22 mouse cellular contexts compared by ENCODE assay signal in the genomic region with DNA sequence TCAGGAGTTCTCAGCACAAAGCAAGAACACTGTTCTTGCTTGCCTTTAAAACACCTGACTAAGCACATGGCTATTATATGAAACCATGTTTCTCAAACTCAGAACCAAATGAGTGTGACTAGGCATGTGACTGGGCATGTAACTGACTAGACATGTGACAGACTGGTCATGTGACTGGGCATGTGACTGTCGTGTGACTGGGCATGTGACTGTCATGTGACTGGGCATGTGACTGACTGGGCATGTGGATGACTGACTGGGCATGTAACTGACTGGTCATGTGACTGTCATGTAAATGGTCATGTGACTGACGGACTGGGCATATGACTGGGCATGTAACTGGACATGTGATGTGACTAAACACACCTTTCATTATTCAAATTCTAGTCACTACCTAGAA. TPM values are rescaled to one million over a fixed set of nuclear protein-coding genes. Genes with fewer than 3 reads are reported as not detected.
DNase-seq lines count a peak whose midpoint lies in the region; ATAC-seq and TF ChIP-seq lines count a peak whose summit lies in the region.
"Had no signal": no experiment of that assay in that cellular context is flagged by ENCODE, and none has a peak within 500 bp of the region (broad histone marks: within the 10 kb centered on the region; RNA-seq: fewer than 3 reads in every experiment).

No protein-coding gene starts in this region.

- H3K4me3 ChIP-seq in hindbrain, postnatal 0 days (ENCODE audit: low read length) = no peak overlapping the region
- no peak overlapping the region for H3K4me3 ChIP-seq in hindbrain, embryonic 16.5 days (ENCODE audit: low read length)
- H3K4me3 ChIP-seq: embryonic facial prominence, embryonic 10.5 days; heart, embryonic 10.5 days; left cerebral cortex, adult 2 months; limb, embryonic 13.5 days had no signal

- ATAC-seq in hindbrain, postnatal 0 days = no peak
- no peak for ATAC-seq in hindbrain, embryonic 16.5 days
- ATAC-seq in erythroid progenitor cell, adult 5-6 weeks (replicated peaks; ENCODE audit: low FRiP score, poor library complexity, severe bottlenecking) = no peak
- no peak for ATAC-seq in erythroblast, adult 5-6 weeks (replicated peaks; ENCODE audit: low FRiP score, poor library complexity, severe bottlenecking)

- no peak for TF ChIP-seq CTCF in hindbrain, postnatal 0 days (IDR thresholded peaks at IDR 0.05; ENCODE audit: low read depth)
- no peak for TF ChIP-seq CTCF in brain, embryonic 14.5 days (IDR thresholded peaks at IDR 0.05; ENCODE audit: borderline replicate concordance, extremely low read depth, insufficient read depth, insufficient read length)

- H3K4me2 ChIP-seq in hindbrain, postnatal 0 days (ENCODE audit: low read depth, low read length) = no peak overlapping the region
- no peak overlapping the region for H3K4me2 ChIP-seq in hindbrain, embryonic 16.5 days (ENCODE audit: low read length)
- H3K4me2 ChIP-seq: limb, embryonic 13.5 days had no signal

- no peaks in the 10 kb centered on the region for H3K27me3 ChIP-seq in hindbrain, postnatal 0 days (ENCODE audit: insufficient read depth, low read length)
- H3K27me3 ChIP-seq in hindbrain, embryonic 16.5 days (replicated peaks; ENCODE audit: control insufficient read depth, insufficient read depth, low read length) = no peaks in the 10 kb centered on the region
- no peaks in the 10 kb centered on the region for H3K27me3 ChIP-seq in splenic B cell, adult 2 months (ENCODE audit: control insufficient read depth, insufficient read depth, low read length, poor library complexity, severe bottlenecking)
- H3K27me3 ChIP-seq: limb, embryonic 13.5 days had no signal

- no peak overlapping the region for H3K27ac ChIP-seq in hindbrain, postnatal 0 days
- no peak overlapping the region for H3K27ac ChIP-seq in hindbrain, embryonic 16.5 days (ENCODE audit: low read depth, low read length)
- H3K27ac ChIP-seq: embryonic facial prominence, embryonic 10.5 days; heart, embryonic 10.5 days; left cerebral cortex, adult 2 months; limb, embryonic 13.5 days had no signal

- peak; percentile 20 for DNase-seq in hindbrain, postnatal 0 days (ENCODE audit: low spot score)
- DNase-seq in testis, postnatal 14 days (ENCODE audit: low spot score) = peak; percentile 84
- no peak for DNase-seq in testis, postnatal 10 days (ENCODE audit: low spot score)
- peak; percentile 11 for DNase-seq in brain, embryonic 14.5 days (ENCODE audit: low read depth)
- DNase-seq in splenic B cell, adult 2 months (ENCODE audit: low read depth, low spot score) = peak; percentile 53
- DNase-seq: adrenal gland, postnatal 25 days; cerebellum, postnatal 14 days; gastrocnemius, postnatal 14 days; heart, postnatal 14 days; kidney, postnatal 10 days; lung, adult 2 months; lung, postnatal 4 days; right cerebral cortex, postnatal 25 days; thymus, adult 2 months had no signal

- H3K4me1 ChIP-seq in hindbrain, postnatal 0 days (ENCODE audit: insufficient read depth, low read length) = no peaks in the 10 kb centered on the region
- no peaks in the 10 kb centered on the region for H3K4me1 ChIP-seq in hindbrain, embryonic 16.5 days (ENCODE audit: control insufficient read depth, insufficient read depth, low read depth, low read length)
- H3K4me1 ChIP-seq: heart, embryonic 10.5 days had no signal

- WGBS in hindbrain, postnatal 0 days = 95% methylated on average over 2 of the region's 2 CpGs
- 92% methylated on average over 2 of the region's 2 CpGs for WGBS in hindbrain, embryonic 16.5 days

- no peak overlapping the region for H3K9ac ChIP-seq in hindbrain, postnatal 0 days (replicated peaks; ENCODE audit: low read length)
- no peak overlapping the region for H3K9ac ChIP-seq in hindbrain, embryonic 16.5 days (ENCODE audit: low read depth, low read length)
- H3K9ac ChIP-seq: limb, embryonic 13.5 days had no signal

- H3K36me3 ChIP-seq in hindbrain, postnatal 0 days (ENCODE audit: insufficient read depth, low read length) = no peaks in the 10 kb centered on the region
- no peaks in the 10 kb centered on the region for H3K36me3 ChIP-seq in hindbrain, embryonic 16.5 days (ENCODE audit: control insufficient read depth, insufficient read depth, low read length)
- H3K36me3 ChIP-seq in splenic B cell, adult 2 months (ENCODE audit: control insufficient read depth, insufficient read depth, low read length, poor library complexity, severe bottlenecking) = peaks cover 3% of the 10 kb centered on the region; the same call in 1 of the 2 replicates
- H3K36me3 ChIP-seq: embryonic facial prominence, embryonic 10.5 days; heart, embryonic 10.5 days; limb, embryonic 13.5 days had no signal

- no peak for TF ChIP-seq POLR2A in brain, embryonic 14.5 days (IDR thresholded peaks at IDR 0.05; ENCODE audit: borderline replicate concordance, extremely low read depth, insufficient read depth, insufficient read length, poor library complexity, severe bottlenecking)

- H3K9me3 ChIP-seq in hindbrain, postnatal 0 days (ENCODE audit: low read length) = no peaks in the 10 kb centered on the region
- H3K9me3 ChIP-seq in hindbrain, embryonic 16.5 days (ENCODE audit: control insufficient read depth, low read length) = no peaks in the 10 kb centered on the region
- H3K9me3 ChIP-seq: embryonic facial prominence, embryonic 10.5 days; heart, embryonic 10.5 days; limb, embryonic 13.5 days had no signal

RNA-seq across cellular contexts. Expression of gene Phldb2, which starts 16.8 kb away (rescaled TPM):
- 3.3 and 4.5 TPM in 2 replicates for total RNA-seq in hindbrain, postnatal 0 days (2014; rRNA removed)
- 6.2 and 7.2 TPM in 2 replicates for polyA plus RNA-seq in hindbrain, postnatal 0 days (2015; fragmentation: Nextera tagmentation; extraction: Ambion mirVana)
- polyA plus RNA-seq in hindbrain, embryonic 16.5 days (2015; fragmentation: Nextera tagmentation; extraction: Ambion mirVana) = 6.8 and 7.9 TPM in 2 replicates
- polyA plus RNA-seq in brain, embryonic 14.5 days (2012; rRNA removed) = 7.4 and 10.6 TPM in 2 replicates
- total RNA-seq in erythroid progenitor cell, adult 5-6 weeks (2015; ENCODE audit: low replicate concordance) = 6.5 TPM in 1 of 2 replicates, not detected in the other
- total RNA-seq in erythroid progenitor cell, adult 5-6 weeks (2017; ENCODE audit: low replicate concordance) = not detected in 2 replicates
- 1.3 TPM in 1 of 2 replicates, not detected in the other for total RNA-seq in erythroblast, adult 5-6 weeks (2015; ENCODE audit: low replicate concordance)
- 0.26 TPM in 1 of 2 replicates, not detected in the other for total RNA-seq in erythroblast, adult 5-6 weeks (2017; ENCODE audit: low replicate concordance)
- total RNA-seq: monocyte, adult 5-6 weeks had no signal

RNA-seq across cellular contexts. Expression of gene Plcxd2, which starts 39.8 kb away (rescaled TPM):
- 37.2 and 38.3 TPM in 2 replicates for total RNA-seq in hindbrain, postnatal 0 days (2014; rRNA removed)
- polyA plus RNA-seq in hindbrain, postnatal 0 days (2015; fragmentation: Nextera tagmentation; extraction: Ambion mirVana) = 12.2 and 12.7 TPM in 2 replicates
- 16.1 and 16.6 TPM in 2 replicates for polyA plus RNA-seq in hindbrain, embryonic 16.5 days (2015; fragmentation: Nextera tagmentation; extraction: Ambion mirVana)
- 11.1 and 11.4 TPM in 2 replicates for polyA plus RNA-seq in brain, embryonic 14.5 days (2012; rRNA removed)
- 0.42 and 0.72 TPM in 2 replicates for total RNA-seq in erythroid progenitor cell, adult 5-6 weeks (2015; ENCODE audit: low replicate concordance)
- 0.39 and 0.83 TPM in 2 replicates for total RNA-seq in erythroid progenitor cell, adult 5-6 weeks (2017; ENCODE audit: low replicate concordance)
- total RNA-seq in erythroblast, adult 5-6 weeks (2015; ENCODE audit: low replicate concordance) = 0.77 and 0.84 TPM in 2 replicates
- total RNA-seq in erythroblast, adult 5-6 weeks (2017; ENCODE audit: low replicate concordance) = 0.26 and 0.42 TPM in 2 replicates

Comparison
In these comparisons a context has a peak if more than half of its experiments do, and no peak if none do; other contexts are left out.
1. RNA of gene Plcxd2, which starts 39.8 kb away (total RNA-seq): 37.2 to 38.3 TPM in hindbrain, postnatal 0 days; 0.39 to 0.83 TPM in erythroid progenitor cell, adult 5-6 weeks and 0.26 to 0.84 TPM in erythroblast, adult 5-6 weeks; every median in the first group is over 10 times any median in the second.